Mouse (Mus musculus) forebrain, embryonic 11.5 days (tissue): ENCODE measurements around the gene Evl. TPM values are rescaled to one million over a fixed set of nuclear protein-coding genes. Genes with fewer than 3 reads are reported as not detected.

Experiments
- ATAC-seq: fragments of 200-750 bp; cut with Nextera tagmentation; replicated peaks from 2 replicates; pipeline ENCODE4 v1.8.0; 2017; ENCODE audit warnings: moderate TSS enrichment; ENCODE audit not compliant: low FRiP score
- DNase-seq: peaks from one replicate; pipeline ENCODE4 v3.0.0-alpha.2; 2017; ENCODE audit warnings: low spot score
- H3K27ac ChIP-seq: fragments of 300-500 bp; sonication (generic); 2 replicates; pipeline ENCODE4 v1.5.1; 2014; ENCODE audit warnings: low read depth, low read length
- H3K27me3 ChIP-seq: fragments of 300-500 bp; sonication (generic); 2 replicates; pipeline ENCODE4 v1.6.1; 2014; ENCODE audit warnings: mild to moderate bottlenecking, low read length, mixed read lengths; ENCODE audit not compliant: control insufficient read depth, insufficient read depth
- H3K36me3 ChIP-seq: fragments of 300-500 bp; sonication (generic); 2 replicates; pipeline ENCODE4 v1.6.1; 2014; ENCODE audit warnings: mild to moderate bottlenecking, low read length, moderate library complexity, mixed read lengths; ENCODE audit not compliant: control insufficient read depth, insufficient read depth
- H3K4me1 ChIP-seq: fragments of 300-500 bp; sonication (generic); replicated peaks from 2 replicates; pipeline ENCODE4 v1.6.1; 2014; ENCODE audit warnings: low read length, mixed read lengths; ENCODE audit not compliant: control insufficient read depth, insufficient read depth
- H3K4me2 ChIP-seq: fragments of 300-500 bp; sonication (generic); 2 replicates; pipeline ENCODE4 v1.6.1; 2014; ENCODE audit warnings: low read depth, mild to moderate bottlenecking, low read length, moderate library complexity, mixed read lengths; ENCODE audit not compliant: severe bottlenecking
- H3K4me3 ChIP-seq: fragments of 300-500 bp; sonication (generic); 2 replicates; pipeline ENCODE4 v1.5.1; 2014; ENCODE audit warnings: low read depth, low read length
- H3K9ac ChIP-seq: fragments of 300-500 bp; sonication (generic); 2 replicates; pipeline ENCODE4 v1.6.1; 2014; ENCODE audit warnings: low read length
- H3K9me3 ChIP-seq: fragments of 300-500 bp; sonication (generic); 2 replicates; pipeline ENCODE4 v1.6.1; 2016; ENCODE audit warnings: low read length, mixed read lengths; ENCODE audit not compliant: control insufficient read depth
- WGBS: fragments of 180-500 bp; shearing (Covaris S2); extraction: QIAGEN DNeasy Blood & Tissue Kit; methylation state at CpG from one replicate; pipeline ENCODE4 v1.1.7; 2014; 5-methylcytosine and 5-hydroxymethylcytosine counted together
- polyA plus RNA-seq: library from polyadenylated mRNA; unstranded; fragments of >200 nt; fragmentation: Nextera tagmentation; extraction: Ambion mirVana; gene quantifications from 2 replicates; pipeline ENCODE4 v1.2.1, GENCODE M21; 2014

Gene Evl
- polyA plus RNA-seq, 1 experiment from 2014 or later = 111 TPM

- peak overlapping the region; percentile 28; the same call in 1 of the 2 replicates for H3K27ac ChIP-seq
- no peak overlapping the region for H3K4me2 ChIP-seq
- ATAC-seq (0 out of 2 replicates have a peak, but pooled peaks have one; percentile 35), DNase-seq (no peak)
- H3K4me3 ChIP-seq = no peak overlapping the region
- H3K27me3 ChIP-seq = no peaks in the 10 kb centered on the region
- H3K4me1 ChIP-seq = peaks cover 24% of the 10 kb centered on the region
- no peak overlapping the region for H3K9ac ChIP-seq
- no peaks in the 10 kb centered on the region for H3K9me3 ChIP-seq
- H3K36me3 ChIP-seq = no peaks in the 10 kb centered on the region
These were observed 50.0 kb downstream of the Evl start for GRCm38 (mm10) chr12:108604546-108604945.

- Histone ChIP-seq H3K4me2 (peak overlapping the region; percentile 29; the same call in 1 of the 2 replicates), H3K9ac (peak overlapping the region; percentile 27), H3K4me3 (no peak overlapping the region), H3K9me3 (no peaks in the 10 kb centered on the region), H3K36me3 (no peaks in the 10 kb centered on the region), H3K27me3 (no peaks in the 10 kb centered on the region), H3K27ac (peak overlapping the region; percentile 47; the same call in 1 of the 2 replicates), H3K4me1 (peaks cover 24% of the 10 kb centered on the region)
- ATAC-seq (peak; percentile 79), DNase-seq (peak; percentile 55)
- WGBS = 23% methylated on average over 12 of the region's 12 CpGs
These were observed 51.2 kb downstream of the Evl start for GRCm38 (mm10) chr12:108605521-108606281.

GRCm38 (mm10) chr12:108606321-108606720 lies 51.8 kb downstream of the Evl start:
- H3K4me3 ChIP-seq = no peak overlapping the region
- H3K27ac ChIP-seq = no peak overlapping the region
- peaks cover 24% of the 10 kb centered on the region for H3K4me1 ChIP-seq

GRCm38 (mm10) chr12:108609446-108609845 lies 54.9 kb downstream of the Evl start:
- no peak overlapping the region for H3K27ac ChIP-seq
- no peak overlapping the region for H3K4me2 ChIP-seq
- no peaks in the 10 kb centered on the region for H3K36me3 ChIP-seq
- H3K4me3 ChIP-seq = no peak overlapping the region
- H3K9me3 ChIP-seq = no peaks in the 10 kb centered on the region
- peaks cover 16% of the 10 kb centered on the region for H3K4me1 ChIP-seq
- DNase-seq = no peak
- no peak overlapping the region for H3K9ac ChIP-seq
- no peaks in the 10 kb centered on the region for H3K27me3 ChIP-seq
- no peak for ATAC-seq
- 89% methylated on average over 3 of the region's 3 CpGs for WGBS

More at GRCm38 (mm10) chr12:108606321-108606720, 51.8 kb downstream of the Evl start:
- Histone ChIP-seq H3K9me3 (no peaks in the 10 kb centered on the region), H3K9ac (no peak overlapping the region), H3K36me3 (no peaks in the 10 kb centered on the region), H3K27me3 (no peaks in the 10 kb centered on the region), H3K4me2 (peak overlapping the region; percentile 29; the same call in 1 of the 2 replicates)
- WGBS = 38% methylated on average over 7 of the region's 7 CpGs
- DNase-seq (no peak), ATAC-seq (no peak)

- no peaks in the 10 kb centered on the region for H3K27me3 ChIP-seq
- no peaks in the 10 kb centered on the region for H3K36me3 ChIP-seq
- ATAC-seq (no peak), DNase-seq (no peak)
- peaks cover 12% of the 10 kb centered on the region for H3K4me1 ChIP-seq
- H3K9me3 ChIP-seq = no peaks in the 10 kb centered on the region
- WGBS = 95% methylated on average over 4 of the region's 4 CpGs
- H3K9ac ChIP-seq = no peak overlapping the region
- H3K27ac ChIP-seq = no peak overlapping the region
- H3K4me2 ChIP-seq = no peak overlapping the region
- no peak overlapping the region for H3K4me3 ChIP-seq
These were observed 55.7 kb downstream of the Evl start for GRCm38 (mm10) chr12:108610255-108610654.

- no peak overlapping the region for H3K4me2 ChIP-seq
- DNase-seq (no peak), ATAC-seq (no peak)
- H3K27me3 ChIP-seq = no peaks in the 10 kb centered on the region
- no peak overlapping the region for H3K9ac ChIP-seq
- no peaks in the 10 kb centered on the region for H3K4me1 ChIP-seq
- no peak overlapping the region for H3K4me3 ChIP-seq
- WGBS = 60% methylated on average over 3 of the region's 3 CpGs
- no peaks in the 10 kb centered on the region for H3K9me3 ChIP-seq
- no peak overlapping the region for H3K27ac ChIP-seq
- H3K36me3 ChIP-seq = no peaks in the 10 kb centered on the region
These were observed 58.6 kb downstream of the Evl start for GRCm38 (mm10) chr12:108613081-108613480.

GRCm38 (mm10) chr12:108617511-108617910 lies 63.0 kb downstream of the Evl start:
- no peak overlapping the region for H3K9ac ChIP-seq
- H3K4me3 ChIP-seq = no peak overlapping the region
- H3K27ac ChIP-seq = no peak overlapping the region
- no peaks in the 10 kb centered on the region for H3K9me3 ChIP-seq
- H3K36me3 ChIP-seq = no peaks in the 10 kb centered on the region
- ATAC-seq = no peak
- 76% methylated on average over 7 of the region's 7 CpGs for WGBS
- H3K4me1 ChIP-seq = no peaks in the 10 kb centered on the region
- H3K4me2 ChIP-seq = no peak overlapping the region
- no peak for DNase-seq
- H3K27me3 ChIP-seq = no peaks in the 10 kb centered on the region

GRCm38 (mm10) chr12:108619853-108620416 lies 65.4 kb downstream of the Evl start:
- H3K36me3 ChIP-seq = no peaks in the 10 kb centered on the region; the same call in 1 of the 2 replicates
- no peaks in the 10 kb centered on the region for H3K27me3 ChIP-seq
- DNase-seq (no peak), ATAC-seq (no peak)
- H3K9ac ChIP-seq = no peak overlapping the region
- H3K9me3 ChIP-seq = no peaks in the 10 kb centered on the region
- no peak overlapping the region for H3K4me3 ChIP-seq
- no peak overlapping the region for H3K27ac ChIP-seq
- H3K4me2 ChIP-seq = no peak overlapping the region
- no peaks in the 10 kb centered on the region for H3K4me1 ChIP-seq
- 96% methylated on average over 7 of the region's 7 CpGs for WGBS
